Mouse (Mus musculus) small intestine, adult 2 months (tissue): ENCODE measurements around the gene Minos1.

Experiments used
- CTCF ChIP-seq: fragments of 200-500 bp; IDR thresholded peaks from 2 replicates; pipeline ENCODE4 v1.5.1; 2012; ENCODE audit warnings: low read depth, mild to moderate bottlenecking, control low read depth, inconsistent platforms, low read length, moderate library complexity, mixed read lengths; ENCODE audit not compliant: insufficient replicate concordance, insufficient read length; ENCODE audit errors: extremely low read depth
- POLR2A ChIP-seq: fragments of 200-500 bp; IDR thresholded peaks from 2 replicates; pipeline ENCODE4 v1.6.1; 2012; ENCODE audit warnings: low read depth, mild to moderate bottlenecking, control low read depth, inconsistent platforms, low read length, moderate library complexity

DNA sequence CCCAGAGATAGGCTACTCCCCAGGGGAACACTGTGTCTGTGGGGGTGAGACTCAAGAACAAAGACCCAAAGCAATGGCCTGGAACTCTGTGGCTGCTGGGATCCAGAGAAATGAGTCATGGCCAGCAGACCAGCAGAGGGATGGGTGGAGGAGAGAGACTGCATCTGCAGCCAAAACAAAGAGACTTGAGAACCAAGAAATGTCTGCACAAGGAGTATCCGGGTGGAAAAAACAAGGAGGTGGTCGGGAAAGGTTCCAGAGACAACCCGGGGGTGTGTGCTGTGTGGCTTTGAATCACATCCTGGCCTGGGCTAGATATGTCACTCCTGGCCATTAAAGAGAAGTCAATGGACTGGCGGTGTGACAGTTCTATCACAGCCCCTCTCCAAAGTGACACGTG lies 15.8 kb upstream of the Minos1 start:
- TF ChIP-seq POLR2A (no peak), CTCF (no peak)
